Mouse (Mus musculus) olfactory bulb, adult 2 months (tissue): ENCODE data around the gene Rgl1.

Experiments
- CTCF ChIP-seq: fragments of 200-500 bp; IDR thresholded peaks from 2 replicates; pipeline ENCODE4 v1.5.1; 2012; ENCODE audit warnings: low read depth, mild to moderate bottlenecking, low read length, moderate library complexity; ENCODE audit not compliant: insufficient read depth
- POLR2A ChIP-seq: fragments of 200-500 bp; IDR thresholded peaks from 2 replicates; pipeline ENCODE4 v1.6.1; 2012; ENCODE audit warnings: mild to moderate bottlenecking, low read depth, low read length, moderate library complexity; ENCODE audit not compliant: insufficient read depth

GRCm38 (mm10) chr1:152687099-152687730, 78.9 kb downstream of the Rgl1 start:
- TF ChIP-seq POLR2A (no peak), CTCF (no peak)
